Mouse (Mus musculus) stomach, postnatal 0 days (tissue): ENCODE results near the gene Rnd1. TPM values are rescaled to one million over a fixed set of nuclear protein-coding genes. Genes with fewer than 3 reads are reported as not detected.

Experiments used
- ATAC-seq: fragments of 200-750 bp; cut with Nextera tagmentation; 2 replicates; pipeline ENCODE4 v1.8.0; 2017; ENCODE audit not compliant: low FRiP score, low TSS enrichment
- DNase-seq: peaks from one replicate; pipeline ENCODE4 v3.0.0-alpha.2; 2016; ENCODE audit warnings: low spot score
- H3K27ac ChIP-seq: fragments of 300-500 bp; sonication (generic); replicated peaks from 2 replicates; pipeline ENCODE4 v1.5.1; 2014; ENCODE audit warnings: mild to moderate bottlenecking, control low read depth
- H3K27me3 ChIP-seq: fragments of 300-500 bp; sonication (generic); 2 replicates; pipeline ENCODE4 v1.6.1; 2014; ENCODE audit warnings: low read length; ENCODE audit not compliant: control insufficient read depth, insufficient read depth
- H3K36me3 ChIP-seq: fragments of 300-500 bp; sonication (generic); 2 replicates; pipeline ENCODE4 v1.6.1; 2014; ENCODE audit warnings: low read length, mixed read lengths; ENCODE audit not compliant: control insufficient read depth, insufficient read depth
- H3K4me1 ChIP-seq: fragments of 300-500 bp; sonication (generic); replicated peaks from 2 replicates; pipeline ENCODE4 v1.6.1; 2014; ENCODE audit warnings: antibody characterized with exemption; ENCODE audit not compliant: control insufficient read depth, insufficient read depth
- H3K4me2 ChIP-seq: fragments of 300-500 bp; sonication (generic); replicated peaks from 2 replicates; pipeline ENCODE4 v1.6.1; 2014; ENCODE audit warnings: low read depth, mild to moderate bottlenecking, control low read depth, moderate library complexity
- H3K4me3 ChIP-seq: fragments of 300-500 bp; sonication (generic); 2 replicates; pipeline ENCODE4 v1.5.1; 2014; ENCODE audit warnings: low read depth, low read length, control low read depth
- H3K9ac ChIP-seq: fragments of 300-500 bp; sonication (generic); 2 replicates; pipeline ENCODE4 v1.6.1; 2014; ENCODE audit warnings: mild to moderate bottlenecking, low read length, control low read depth, mixed read lengths
- H3K9me3 ChIP-seq: fragments of 300-500 bp; sonication (generic); 2 replicates; pipeline ENCODE4 v1.6.1; 2016; ENCODE audit warnings: low read length; ENCODE audit not compliant: control insufficient read depth
- CTCF ChIP-seq: IDR thresholded peaks from 2 replicates; pipeline ENCODE4 v1.5.1; 2016; ENCODE audit warnings: antibody characterized with exemption, low read depth, mild to moderate bottlenecking, moderate library complexity
- EP300 ChIP-seq: optimal IDR thresholded peaks from 2 replicates; pipeline ENCODE3; 2016; ENCODE audit warnings: antibody characterized with exemption
- WGBS: fragments of 180-500 bp; shearing (Covaris S2); extraction: QIAGEN DNeasy Blood & Tissue Kit; methylation state at CpG from one replicate; pipeline ENCODE4 v1.1.7; 2014; 5-methylcytosine and 5-hydroxymethylcytosine counted together
- polyA plus RNA-seq: library from polyadenylated mRNA; unstranded; fragments of >200 nt; fragmentation: Nextera tagmentation; extraction: Ambion mirVana; gene quantifications from 2 replicates; pipeline ENCODE4 v1.2.1, GENCODE M21; 2015

Gene Rnd1
- polyA plus RNA-seq, 1 experiment from 2014 or later = 0.35 TPM

GRCm38 (mm10) chr15:98652174-98652573 lies 25.1 kb downstream of the Rnd1 start:
- ATAC-seq (no peak), DNase-seq (no peak)
- WGBS = 94% methylated on average over 8 of the region's 8 CpGs
- H3K27ac ChIP-seq = no peak overlapping the region
- no peak overlapping the region for H3K9ac ChIP-seq
- H3K4me1 ChIP-seq = no peaks in the 10 kb centered on the region
- no peaks in the 10 kb centered on the region for H3K9me3 ChIP-seq
- H3K27me3 ChIP-seq = no peaks in the 10 kb centered on the region
- H3K4me3 ChIP-seq = no peak overlapping the region
- H3K36me3 ChIP-seq = peaks cover 58% of the 10 kb centered on the region
- no peak for TF ChIP-seq CTCF
- TF ChIP-seq EP300 = no peak
- no peak overlapping the region for H3K4me2 ChIP-seq

GRCm38 (mm10) chr15:98651431-98651830 lies 25.8 kb downstream of the Rnd1 start:
- peaks cover 58% of the 10 kb centered on the region for H3K36me3 ChIP-seq
- H3K4me2 ChIP-seq = no peak overlapping the region
- H3K27me3 ChIP-seq = no peaks in the 10 kb centered on the region
- no peak for ATAC-seq
- no peak for DNase-seq
- H3K4me3 ChIP-seq = no peak overlapping the region
- H3K27ac ChIP-seq = no peak overlapping the region
- H3K9ac ChIP-seq = no peak overlapping the region
- TF ChIP-seq EP300 (no peak), CTCF (no peak)
- H3K4me1 ChIP-seq = no peaks in the 10 kb centered on the region
- 95% methylated on average over 15 of the region's 15 CpGs for WGBS
- H3K9me3 ChIP-seq = no peaks in the 10 kb centered on the region

- Histone ChIP-seq H3K27me3 (no peaks in the 10 kb centered on the region), H3K4me2 (no peak overlapping the region), H3K4me1 (no peaks in the 10 kb centered on the region), H3K9me3 (no peaks in the 10 kb centered on the region), H3K4me3 (no peak overlapping the region), H3K36me3 (peaks cover 70% of the 10 kb centered on the region), H3K27ac (no peak overlapping the region), H3K9ac (no peak overlapping the region)
- no peak for TF ChIP-seq CTCF
- no peak for TF ChIP-seq EP300
- DNase-seq (no peak), ATAC-seq (no peak)
- WGBS = 83% methylated on average over 3 of the region's 3 CpGs
Observed at GRCm38 (mm10) chr15:98648071-98648470, 29.2 kb downstream of the Rnd1 start.

GRCm38 (mm10) chr15:98647308-98647707 lies 30.0 kb downstream of the Rnd1 start:
- H3K4me3 ChIP-seq = no peak overlapping the region
- no peak for DNase-seq
- WGBS = 81% methylated on average over 10 of the region's 10 CpGs
- H3K4me2 ChIP-seq = no peak overlapping the region
- peaks cover 65% of the 10 kb centered on the region for H3K36me3 ChIP-seq
- no peaks in the 10 kb centered on the region for H3K27me3 ChIP-seq
- H3K9ac ChIP-seq = no peak overlapping the region
- H3K27ac ChIP-seq = no peak overlapping the region
- ATAC-seq = no peak
- TF ChIP-seq EP300 (no peak), CTCF (no peak)
- H3K4me1 ChIP-seq = no peaks in the 10 kb centered on the region
- no peaks in the 10 kb centered on the region for H3K9me3 ChIP-seq

GRCm38 (mm10) chr15:98646737-98647136 lies 30.5 kb downstream of the Rnd1 start:
- Histone ChIP-seq H3K4me1 (no peaks in the 10 kb centered on the region), H3K27ac (no peak overlapping the region), H3K36me3 (peaks cover 65% of the 10 kb centered on the region), H3K9me3 (no peaks in the 10 kb centered on the region), H3K4me2 (no peak overlapping the region), H3K9ac (no peak overlapping the region), H3K27me3 (no peaks in the 10 kb centered on the region), H3K4me3 (no peak overlapping the region)
- TF ChIP-seq EP300 (no peak), CTCF (no peak)
- 65% methylated on average over 8 of the region's 8 CpGs for WGBS
- DNase-seq (no peak), ATAC-seq (no peak)

GRCm38 (mm10) chr15:98645057-98646026 lies 31.9 kb downstream of the Rnd1 start:
- DNase-seq (no peak), ATAC-seq (peak; percentile 27; the same call in 1 of the 2 replicates)
- Histone ChIP-seq H3K4me2 (no peak overlapping the region), H3K4me1 (no peaks in the 10 kb centered on the region), H3K9me3 (no peaks in the 10 kb centered on the region), H3K4me3 (no peak overlapping the region), H3K9ac (no peak overlapping the region), H3K36me3 (peaks cover 54% of the 10 kb centered on the region), H3K27ac (no peak overlapping the region), H3K27me3 (no peaks in the 10 kb centered on the region)
- 85% methylated on average over 24 of the region's 24 CpGs for WGBS
- TF ChIP-seq CTCF (no peak), EP300 (no peak)
